Mouse (Mus musculus) adrenal gland, adult 8-10 months (tissue): ENCODE data around the gene Zfp661. TPM values are rescaled to one million over a fixed set of nuclear protein-coding genes. Genes with fewer than 3 reads are reported as not detected.
A peak's percentile ranks its signal among the peaks of the same experiment; 100 is the strongest.

Experiments used
- DNase-seq: peaks from one replicate; pipeline ENCODE4 v3.0.0; 2022
- total RNA-seq, 4 experiments: library from RNA; stranded (reverse); gene quantifications; 2 replicates each; pipeline ENCODE4 v1.2.4; 2022

The Zfp661 gene
- total RNA-seq, 4 experiments from 2014 or later, result 3.7 to 4.7 (median 4.4) TPM

- no peak for DNase-seq
Observed at GRCm38 (mm10) chr2:127550446-127550845, 36.4 kb downstream of the Zfp661 start.

GRCm38 (mm10) chr2:127549711-127550110 is 37.2 kb downstream of the Zfp661 start:
- no peak for DNase-seq

- DNase-seq, result no peak
Observed at GRCm38 (mm10) chr2:127548342-127549074, 38.4 kb downstream of the Zfp661 start.

DNA sequence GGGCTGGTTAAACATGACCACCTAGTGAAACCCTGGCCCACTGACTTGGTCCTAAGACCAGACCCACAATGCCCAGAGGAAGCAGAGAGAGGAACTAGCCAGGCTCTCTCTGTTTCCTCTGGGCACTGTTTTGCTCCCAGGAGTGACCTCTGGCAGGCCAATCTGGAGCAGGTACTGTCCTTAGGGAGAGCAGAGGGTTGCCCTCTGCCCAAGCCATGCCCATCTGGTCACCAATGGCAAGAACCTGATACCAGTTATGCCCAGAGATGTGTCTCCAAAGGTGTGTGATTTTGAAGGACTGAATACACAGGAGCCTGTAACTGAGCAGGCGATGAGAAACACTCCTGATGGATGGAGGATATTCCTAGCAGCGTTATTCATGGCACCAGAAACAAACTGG is 45.2 kb downstream of the Zfp661 start:
- DNase-seq, result no peak

DNA sequence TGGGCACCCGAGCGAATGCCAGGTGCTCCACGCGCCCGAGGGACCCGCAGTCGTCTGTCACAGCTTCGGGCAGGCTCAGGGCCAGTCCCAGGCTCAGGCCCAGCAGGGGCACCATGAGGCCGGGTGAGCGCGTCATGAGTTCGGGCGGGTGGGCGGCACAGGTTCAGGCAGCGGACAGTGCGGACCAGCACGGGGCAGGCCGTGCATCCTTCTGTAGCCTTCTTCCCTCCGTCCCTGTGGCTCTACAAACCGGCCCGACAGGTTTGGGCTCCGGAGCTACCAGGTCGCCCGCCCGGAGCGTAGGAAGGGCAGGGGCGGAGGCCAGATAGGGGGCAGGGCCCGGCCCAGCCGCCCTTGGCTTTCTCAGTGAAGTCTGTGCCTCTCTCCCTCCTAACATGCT is 45.7 kb downstream of the Zfp661 start, which contains the start of gene Prom2:
TSS of gene Prom2 (minus strand) at position 283 of the 400 bp plus-strand sequence.
- no peak for DNase-seq

DNA sequence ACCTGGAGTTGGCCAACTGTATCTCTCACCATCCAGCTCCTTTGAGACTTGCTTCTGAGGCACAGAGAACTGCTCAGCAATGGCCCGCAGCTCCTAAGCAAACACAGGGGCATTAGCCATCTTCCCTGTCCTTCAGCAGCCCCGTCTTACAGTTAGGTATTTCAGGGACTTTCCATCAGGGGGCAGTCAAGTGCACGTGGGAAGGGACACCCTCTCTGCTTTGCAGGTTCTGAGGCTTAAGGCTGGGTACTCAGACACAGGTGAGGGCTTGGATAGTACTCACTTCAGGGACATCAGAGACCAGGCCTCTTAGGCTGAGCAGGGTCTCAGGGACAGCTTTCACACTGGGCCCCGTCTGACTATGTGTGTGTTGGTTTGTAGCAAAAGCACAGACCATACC is 47.4 kb downstream of the Zfp661 start:
- DNase-seq, result no peak

DNA sequence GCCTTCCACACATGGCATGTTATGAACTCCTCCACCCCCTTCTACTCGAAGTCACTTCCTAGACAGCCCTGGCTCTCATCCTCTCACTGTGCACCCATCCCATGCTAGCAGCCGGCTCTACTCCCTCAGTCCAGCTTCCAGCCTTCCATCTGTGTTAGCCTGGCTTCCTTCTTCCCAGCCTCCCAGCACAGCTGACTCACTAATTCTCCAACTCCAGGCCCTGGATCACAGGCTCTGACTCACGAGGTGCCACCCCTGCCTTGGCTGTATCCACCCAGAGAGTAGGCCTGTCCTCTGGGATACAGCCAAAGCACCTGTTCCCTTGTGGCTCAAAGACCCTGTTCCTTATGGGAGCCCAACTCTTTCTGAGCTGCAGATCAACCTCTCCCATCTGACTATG is 49.3 kb downstream of the Zfp661 start:
- peak; percentile 27 for DNase-seq

- DNase-seq, result no peak
Observed at GRCm38 (mm10) chr2:127535363-127535762, 51.5 kb downstream of the Zfp661 start.

DNA sequence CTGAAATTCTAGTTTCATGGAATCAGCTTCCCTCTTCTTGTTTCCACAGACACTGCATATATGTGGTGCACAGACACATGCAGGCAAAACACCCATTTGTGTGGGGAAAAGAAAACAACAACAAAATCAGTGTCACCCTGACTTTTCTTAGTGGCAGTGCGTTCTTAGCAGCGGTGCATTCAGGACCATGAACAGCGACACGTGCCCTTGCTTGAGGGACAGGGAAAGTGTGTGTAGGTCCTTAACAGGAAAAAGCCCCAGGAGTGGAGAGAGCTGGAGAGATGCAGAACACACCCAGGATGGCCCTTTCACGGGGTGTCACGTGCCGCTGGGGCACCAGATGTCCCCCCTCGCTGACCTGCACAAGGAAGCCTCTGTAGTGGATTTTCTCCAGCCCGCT is 54.5 kb downstream of the Zfp661 start:
- DNase-seq, result no peak

GRCm38 (mm10) chr2:127531592-127531991 is 55.3 kb downstream of the Zfp661 start:
- DNase-seq, result no peak

GRCm38 (mm10) chr2:127530418-127530817 is 56.5 kb downstream of the Zfp661 start:
- DNase-seq, result no peak

GRCm38 (mm10) chr2:127525004-127525775 is 61.7 kb downstream of the Zfp661 start:
- no peak for DNase-seq

Other genes starting within 250 kb of the Zfp661 start
- not detected for gene Astl, start 248.5 kb downstream of the Zfp661 start, total RNA-seq
- gene Adra2b, start 223.9 kb downstream of the Zfp661 start, total RNA-seq, result 1 to 10 TPM; 1.1 to 1.7 (median 1.6) TPM
- under 1 TPM in 3 of 4 experiments, not detected in 1; 0.17 to 0.94 (median 0.71) TPM for gene Gpat2, start 161.9 kb downstream of the Zfp661 start, total RNA-seq
- 10 to 100 TPM; 50.4 to 65.8 (median 54.9) TPM for gene Fahd2a, start 142.5 kb downstream of the Zfp661 start, total RNA-seq
- 10 to 100 TPM in 2 of 4 experiments, 1 to 10 TPM in 2; 7.8 to 10.2 (median 9.1) TPM for gene Kcnip3, start 65.0 kb downstream of the Zfp661 start, total RNA-seq
- 1 to 10 TPM in 2 of 4 experiments, under 1 TPM in 2; 0.80 to 1.8 (median 1.3) TPM for gene Prom2, start 45.6 kb downstream of the Zfp661 start, total RNA-seq
- 100 to 1,000 TPM in 1 of 4 experiments, 10 to 100 TPM in 3; 87.0 to 107 (median 96.0) TPM for gene Mrps5, start 128 bp upstream of the Zfp661 start, total RNA-seq
- 10 to 100 TPM in 2 of 4 experiments, 1 to 10 TPM in 2; 6.6 to 12.0 (median 9.1) TPM for gene Mal, start 69.6 kb upstream of the Zfp661 start, total RNA-seq
- gene Mall, start 142.8 kb upstream of the Zfp661 start, total RNA-seq, result under 1 TPM; 0.66 to 0.90 (median 0.89) TPM
- gene Nphp1, start 201.8 kb upstream of the Zfp661 start, total RNA-seq, result 10 to 100 TPM; 16.8 to 35.0 (median 24.4) TPM
- gene Mtln, start 205.4 kb upstream of the Zfp661 start, total RNA-seq, result 100 to 1,000 TPM in 1 of 4 experiments, 10 to 100 TPM in 3; 59.5 to 127 (median 77.8) TPM
- 1 to 10 TPM in 2 of 4 experiments, under 1 TPM in 2; 0.52 to 1.1 (median 0.89) TPM for gene Bub1, start 244.8 kb upstream of the Zfp661 start, total RNA-seq